Mouse (Mus musculus): ENCODE measurements around the gene Ecpas.
A peak's percentile ranks its signal among the peaks of the same experiment; 100 is the strongest.

Ecpas gene

DNA sequence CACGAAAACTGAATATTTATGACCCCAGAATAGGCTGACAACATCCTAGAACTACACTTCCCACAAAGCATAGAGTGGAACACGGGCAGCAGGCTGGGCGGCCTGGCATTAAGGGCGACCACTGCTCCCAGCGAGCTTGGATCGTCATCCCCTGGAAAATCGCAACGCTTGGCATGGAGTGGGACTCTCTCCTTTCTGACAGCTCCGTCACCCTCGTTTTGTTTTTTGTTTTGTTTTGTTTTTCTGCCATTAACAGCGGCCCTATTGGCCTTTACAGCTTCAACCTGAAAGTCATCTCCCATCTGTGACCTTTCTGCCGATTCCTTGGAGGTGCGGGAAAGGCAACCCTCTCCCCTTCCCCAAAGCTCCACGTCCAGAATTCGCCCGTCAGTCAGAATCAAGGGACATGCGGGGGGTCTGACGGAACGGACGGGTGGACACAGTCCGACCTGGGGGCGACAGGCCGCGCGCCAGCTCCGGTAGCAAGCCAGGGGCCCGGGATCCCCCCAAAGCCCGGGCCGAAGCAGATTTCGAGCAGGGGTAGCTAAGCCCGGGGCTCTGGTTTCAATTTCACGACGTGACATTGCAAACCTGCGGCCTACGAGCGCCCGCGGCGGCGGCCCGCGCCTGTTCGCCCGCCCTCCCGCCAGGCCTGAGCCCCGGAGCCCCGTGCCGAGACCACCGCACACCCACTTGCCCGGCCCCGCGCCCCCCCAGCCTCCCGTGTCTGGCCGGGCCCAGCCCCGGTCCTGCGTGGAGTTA is 1.3 kb downstream of the Ecpas start:
- no peak for DNase-seq (ENCODE audit: low read depth, low spot score)

DNA sequence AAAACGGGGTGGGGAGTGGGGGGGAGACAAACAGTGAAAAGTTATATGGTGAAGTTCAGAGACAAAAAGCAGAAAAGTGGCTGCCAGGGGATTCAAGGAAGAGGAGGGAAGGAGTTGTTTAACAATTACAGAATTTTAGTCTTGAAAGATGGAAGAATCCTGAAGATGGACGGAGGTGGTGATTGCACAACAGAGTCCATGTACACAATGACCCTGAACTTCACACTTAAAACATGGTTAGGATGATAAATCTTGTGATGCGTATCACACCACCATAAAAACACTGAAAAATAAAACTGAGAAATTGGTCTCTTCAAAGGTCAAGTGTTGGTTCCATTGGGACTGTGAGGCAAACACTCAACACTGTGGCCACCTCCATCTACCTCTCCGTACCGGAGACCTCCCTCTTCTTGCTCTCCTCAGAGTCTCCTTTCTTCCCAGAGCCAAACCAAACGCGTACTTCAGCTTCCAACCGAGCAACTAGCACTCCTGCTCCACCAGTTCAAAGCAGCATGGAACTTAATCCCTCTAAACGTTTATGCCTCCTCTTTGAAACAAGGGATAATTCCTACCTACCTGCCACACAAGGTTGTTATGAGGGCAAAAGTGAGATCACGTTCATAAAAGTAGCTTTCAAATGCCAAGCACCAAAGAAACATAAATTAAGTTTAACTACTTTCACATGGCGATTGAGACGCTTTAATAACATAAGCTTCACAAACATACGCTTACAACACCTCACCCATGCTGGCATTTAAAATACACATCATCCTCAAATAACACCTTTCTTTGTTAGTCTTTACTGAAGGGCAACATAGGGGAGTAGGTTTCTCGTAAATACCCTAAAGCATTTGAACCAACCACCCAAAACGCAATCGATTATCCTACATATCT is 2.1 kb downstream of the Ecpas start:
- no peak for DNase-seq (ENCODE audit: low read depth, low spot score)

DNA sequence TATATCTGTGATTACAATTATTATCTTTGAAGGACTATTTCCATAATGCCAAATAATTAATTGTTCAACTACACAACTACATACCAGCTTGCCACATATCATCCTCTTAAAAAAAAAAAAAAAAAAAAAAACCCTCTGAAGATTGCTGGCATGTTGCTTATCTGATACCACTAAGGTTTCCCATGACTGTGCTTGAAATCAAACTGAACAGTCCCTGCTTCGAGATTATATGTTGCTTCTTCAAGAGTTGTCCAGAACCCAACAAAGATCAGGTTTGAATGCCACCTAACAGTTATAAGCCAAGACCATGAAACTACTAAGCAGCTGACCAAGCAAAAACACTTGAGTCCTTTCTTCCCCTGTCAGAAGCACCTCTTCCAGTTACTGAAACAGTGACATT is 5.1 kb downstream of the Ecpas start:
- no peak for DNase-seq (ENCODE audit: low read depth, low spot score)

DNA sequence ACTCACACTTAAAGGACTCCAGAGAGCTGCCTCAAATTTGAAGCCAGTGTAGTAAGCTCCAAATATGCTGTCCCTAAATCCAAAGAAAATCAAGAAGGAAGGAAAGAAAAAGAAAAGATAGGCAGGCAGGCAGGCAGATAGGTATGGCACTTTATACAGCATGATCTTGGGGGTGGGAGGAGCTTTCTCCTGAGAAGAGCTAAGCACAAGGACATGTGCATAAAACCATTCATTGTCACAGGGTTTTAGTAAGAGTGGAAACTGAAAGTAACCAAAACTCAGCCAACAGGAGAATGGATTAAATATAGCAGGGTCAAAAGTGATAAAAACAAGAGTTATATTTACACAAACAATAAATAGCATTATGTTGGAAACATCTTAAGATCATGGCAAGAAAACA is 14.2 kb downstream of the Ecpas start:
- peak; percentile 21 for DNase-seq (ENCODE audit: low read depth, low spot score)

DNA sequence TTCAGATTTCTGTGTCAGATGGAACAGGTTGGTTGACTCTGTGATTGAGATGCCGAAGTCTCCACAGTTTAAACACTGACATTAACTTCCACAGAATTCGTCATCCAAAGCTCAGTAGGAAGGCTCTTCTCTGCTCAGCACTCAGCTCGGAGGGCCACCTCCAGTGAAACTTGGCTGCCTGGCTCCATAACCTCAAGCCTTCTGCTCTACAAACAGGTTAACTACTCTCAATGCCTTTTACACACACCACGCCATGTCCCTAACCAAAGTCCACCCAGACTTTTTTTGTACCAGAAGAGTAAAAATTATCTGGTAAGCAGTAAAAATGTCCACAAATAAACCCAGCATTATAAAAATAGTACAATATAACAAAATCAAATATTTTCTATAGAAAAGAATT is 15.1 kb downstream of the Ecpas start:
- no peak for DNase-seq (ENCODE audit: low read depth, low spot score)

DNA sequence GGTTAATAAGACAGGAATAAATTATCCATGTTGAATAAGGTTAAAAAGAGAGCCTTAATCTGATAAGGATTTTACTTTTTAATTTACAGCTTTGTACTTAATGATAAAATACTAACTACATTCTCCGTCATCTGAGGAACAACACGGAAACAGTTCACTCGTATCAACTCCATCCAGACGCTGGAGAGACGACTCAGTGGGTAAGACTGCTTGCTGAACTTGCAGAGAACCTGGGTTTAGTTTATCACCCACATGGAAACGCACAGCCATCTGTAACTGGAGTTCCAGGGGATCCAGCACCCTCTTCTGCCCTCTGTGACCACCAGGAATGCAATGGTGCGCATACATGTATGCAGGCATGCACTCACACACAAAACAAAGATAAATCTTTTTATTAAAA is 18.1 kb downstream of the Ecpas start:
- no peak for DNase-seq (ENCODE audit: low read depth, low spot score)

DNA sequence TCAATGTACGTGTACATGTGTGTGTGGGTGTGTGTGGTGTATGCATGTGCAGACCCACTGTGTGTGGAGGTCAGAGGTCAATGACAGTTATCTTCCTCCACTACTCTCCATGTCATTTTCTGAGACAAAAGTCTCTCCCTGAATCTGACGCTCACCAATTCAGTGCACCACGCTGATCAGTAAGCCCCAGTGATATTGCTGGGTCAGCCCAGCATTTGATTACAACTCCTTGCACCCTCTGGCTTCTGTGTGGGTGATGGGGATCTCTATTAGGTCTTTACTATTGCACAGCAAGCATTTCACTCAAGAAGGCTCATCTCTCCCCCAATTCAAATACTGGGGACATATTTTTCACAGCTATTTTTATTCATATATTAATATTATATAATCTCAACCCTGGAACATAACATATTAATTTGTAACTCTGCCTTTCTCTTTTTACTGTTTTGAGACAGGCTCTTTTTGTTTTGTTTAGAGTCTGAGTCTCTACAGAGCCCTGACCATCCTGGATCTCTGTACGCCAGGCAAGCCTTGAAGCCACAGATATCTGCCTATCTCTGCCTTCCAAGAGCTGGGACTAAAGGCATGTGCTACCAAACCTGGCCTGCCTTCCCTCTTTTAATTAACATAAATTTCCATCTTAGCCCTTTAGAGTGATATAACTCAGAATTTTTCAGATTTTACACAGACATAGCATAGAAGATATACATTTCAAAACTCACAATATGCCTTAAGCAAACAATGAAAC is 22.3 kb downstream of the Ecpas start:
- no peak for DNase-seq (ENCODE audit: low read depth, low spot score)

DNA sequence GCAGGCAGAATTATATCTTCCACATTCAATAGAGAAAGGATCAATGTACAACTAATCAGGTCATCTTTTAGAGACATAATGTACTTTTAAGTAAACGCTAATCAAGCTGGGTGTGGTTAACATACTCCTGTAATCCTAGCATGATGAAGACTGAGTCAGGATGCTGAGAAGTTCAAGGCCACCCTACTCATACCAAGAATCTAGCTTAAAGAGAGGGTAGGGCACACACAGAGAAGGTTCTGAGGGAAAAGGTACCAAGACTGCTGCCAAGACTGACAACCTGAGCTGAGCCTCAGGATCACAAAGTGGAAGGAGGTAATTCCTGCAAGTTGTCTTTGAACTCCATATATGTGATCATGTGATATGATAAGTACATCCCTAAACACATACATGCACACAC is 24.0 kb downstream of the Ecpas start:
- DNase-seq (ENCODE audit: low read depth, low spot score), result no peak

DNA sequence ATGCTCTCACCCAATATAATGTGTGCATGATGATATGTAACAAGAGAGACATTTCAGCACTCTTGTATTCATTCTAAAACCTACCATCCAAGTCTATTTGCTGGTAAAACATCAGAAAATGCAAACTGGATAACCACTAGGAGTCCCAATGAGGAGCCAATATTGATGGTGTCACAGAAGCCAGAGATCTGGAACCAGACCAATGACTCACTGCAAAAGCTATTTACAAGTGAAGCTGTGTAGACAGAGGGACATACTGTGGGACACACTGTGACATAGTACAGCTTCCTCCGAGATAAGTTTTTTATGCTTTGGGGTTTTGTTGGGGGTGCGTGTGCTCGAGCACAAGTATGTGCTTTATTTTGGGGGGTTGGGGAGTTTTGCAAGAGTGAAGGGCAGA is 24.9 kb downstream of the Ecpas start:
- DNase-seq (ENCODE audit: low read depth, low spot score), result no peak

DNA sequence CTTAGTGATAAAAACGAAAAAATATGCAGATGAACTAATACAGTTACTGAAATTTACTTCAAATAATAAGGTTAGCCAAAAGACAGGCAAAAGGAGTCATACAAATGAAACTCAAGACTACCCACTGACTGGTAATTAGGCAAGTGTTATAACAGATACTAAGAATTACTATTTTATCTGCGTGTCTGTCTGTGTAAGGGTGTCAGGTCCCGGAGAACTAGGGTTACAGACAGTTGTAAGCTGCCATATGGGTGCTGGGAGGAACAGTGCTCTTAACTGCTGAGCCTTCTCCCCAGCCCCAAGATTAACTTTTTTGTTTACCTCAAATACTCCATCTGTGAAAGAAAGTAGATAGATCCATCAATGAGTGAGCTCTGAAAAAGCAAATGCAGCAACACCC is 25.8 kb downstream of the Ecpas start:
- DNase-seq (ENCODE audit: low read depth, low spot score), result no peak

DNA sequence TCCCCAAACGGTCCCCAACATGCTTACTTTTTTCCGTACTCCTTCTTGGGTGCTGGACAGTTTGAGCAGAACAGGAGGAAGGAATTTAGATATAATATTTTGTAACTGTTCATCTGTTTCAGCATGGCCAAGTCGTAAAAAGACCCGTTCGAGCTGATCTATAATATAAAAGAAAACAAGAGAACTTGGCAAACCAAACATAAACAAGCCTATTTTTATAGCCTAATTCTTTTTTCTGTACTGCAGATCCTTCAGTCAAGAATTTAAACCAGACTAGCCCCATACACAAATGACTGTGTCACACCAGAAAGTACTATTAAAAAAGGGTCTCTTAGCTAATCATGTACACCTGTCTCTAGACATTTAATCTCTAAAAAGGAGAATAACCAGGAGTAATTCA is 27.2 kb downstream of the Ecpas start:
- no peak for DNase-seq (ENCODE audit: low read depth, low spot score)

DNA sequence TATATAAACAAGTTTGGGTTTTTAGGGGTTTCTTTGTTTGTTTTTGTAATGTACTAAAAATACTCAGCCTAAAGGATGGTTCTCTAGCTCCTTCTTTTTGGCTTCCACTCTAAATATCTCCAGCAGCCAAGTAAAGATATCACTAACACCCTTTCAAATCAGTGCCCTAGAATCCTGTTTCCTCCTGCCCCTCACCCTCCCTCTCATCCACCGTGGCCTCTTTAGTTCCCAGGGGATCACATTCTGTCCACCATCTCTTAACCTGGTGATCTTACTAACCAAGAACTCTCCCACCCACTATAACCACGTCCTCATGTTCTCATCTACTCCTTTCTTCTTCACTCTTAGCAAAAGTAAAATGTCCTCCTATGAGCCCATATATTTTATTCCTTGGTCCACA is 28.7 kb downstream of the Ecpas start:
- no peak for DNase-seq (ENCODE audit: low read depth, low spot score)

DNA sequence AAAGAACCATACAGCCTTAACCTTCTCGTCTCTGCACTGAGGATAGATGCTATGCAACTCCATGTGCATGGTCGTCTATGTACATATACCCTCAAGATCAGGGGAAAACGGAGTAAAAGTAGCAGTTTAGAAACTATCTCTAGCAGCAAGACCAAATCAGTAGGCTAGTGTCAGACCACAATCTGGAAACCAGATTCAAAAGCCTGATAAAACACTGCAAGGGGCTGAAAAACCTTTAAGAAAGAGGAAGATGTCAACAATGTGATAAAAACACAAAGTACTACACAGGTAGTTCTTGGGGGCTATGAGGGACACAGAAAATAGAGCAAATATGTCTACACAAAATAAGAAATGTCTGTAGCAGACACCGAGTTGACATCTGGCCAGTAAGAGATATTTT is 38.2 kb downstream of the Ecpas start:
- no peak for DNase-seq (ENCODE audit: low read depth, low spot score)

DNA sequence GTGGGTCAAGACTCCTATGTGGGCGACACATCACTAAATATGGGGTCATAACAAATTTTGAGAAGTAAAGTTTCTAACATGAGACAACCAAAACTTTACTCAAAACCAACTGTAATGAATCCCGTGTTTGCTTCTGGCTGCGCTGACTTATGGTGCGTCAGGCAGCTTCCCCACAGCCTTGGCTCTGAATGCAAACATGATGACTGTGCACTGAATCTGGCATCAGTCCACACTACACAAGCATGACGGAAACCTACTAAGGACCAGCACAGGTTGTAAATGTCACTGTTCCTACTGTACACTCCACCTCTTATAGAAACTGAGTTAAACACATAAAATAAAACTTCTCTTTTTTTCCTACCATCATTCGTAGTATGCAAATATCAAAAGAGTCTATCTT is 45.3 kb downstream of the Ecpas start:
- peak; percentile 12 for DNase-seq (ENCODE audit: low read depth, low spot score)

DNA sequence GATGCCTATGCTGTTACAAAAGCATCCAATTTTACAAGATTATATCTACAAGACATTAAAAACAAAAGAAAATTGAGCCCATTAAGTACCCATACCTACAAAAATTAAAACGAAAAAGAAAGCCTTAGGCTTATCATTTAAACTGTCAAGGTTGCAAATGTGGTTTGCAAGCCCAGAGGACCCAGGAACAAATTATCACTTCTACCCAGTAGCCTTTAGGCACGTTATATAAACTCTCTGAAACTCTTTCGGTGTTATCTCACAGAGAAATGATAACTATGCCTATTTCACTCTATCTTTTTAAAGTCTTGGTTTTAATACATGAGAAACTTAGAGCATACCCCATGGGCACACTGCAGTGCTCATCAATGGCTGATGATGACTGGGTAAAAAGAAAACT is 79.6 kb downstream of the Ecpas start:
- no peak for DNase-seq (ENCODE audit: low read depth, low spot score)

DNA sequence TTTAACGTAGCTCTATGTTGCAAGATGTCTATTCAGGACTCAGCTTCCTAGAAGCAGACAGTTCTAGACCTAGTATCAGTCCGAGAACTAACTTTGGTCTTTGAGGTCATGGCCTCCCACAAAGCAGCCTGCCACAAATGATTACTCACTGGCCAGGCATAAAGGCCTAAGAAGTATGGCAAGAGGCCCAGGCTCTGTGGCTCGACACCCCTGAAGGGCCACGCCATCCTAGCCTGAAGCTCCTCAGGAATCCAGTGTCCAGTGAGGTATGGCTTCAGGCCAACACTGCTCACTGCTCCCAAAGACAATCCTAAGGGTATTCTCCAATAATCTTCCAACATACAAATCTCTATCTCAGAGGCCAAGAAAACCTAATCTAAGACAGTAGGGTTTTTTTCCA is 86.6 kb downstream of the Ecpas start:
- no peak for DNase-seq (ENCODE audit: low read depth, low spot score)

DNA sequence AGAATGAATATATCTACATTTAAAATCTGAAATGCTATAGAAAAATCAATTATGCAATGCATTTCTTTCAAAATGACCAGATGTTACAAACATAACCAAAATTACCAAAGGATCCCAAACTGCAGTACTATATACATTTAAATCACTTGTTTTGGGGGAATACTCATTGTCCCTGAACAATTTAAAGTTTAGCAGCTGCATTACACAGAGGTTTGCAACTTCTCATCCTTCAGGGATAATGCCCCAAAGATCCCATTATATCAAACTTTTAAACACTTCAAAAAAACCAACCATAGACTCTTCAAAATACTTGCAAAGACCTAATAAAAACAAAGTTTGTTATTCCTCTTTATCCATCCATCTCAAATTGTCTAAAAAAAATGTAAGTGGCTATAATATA is 124.9 kb downstream of the Ecpas start, which contains the start of gene Olfr267:
Olfr267 (minus strand) TSS at position 101 of the 400 bp plus-strand sequence.
- no peak for DNase-seq (ENCODE audit: low read depth, low spot score)

DNA sequence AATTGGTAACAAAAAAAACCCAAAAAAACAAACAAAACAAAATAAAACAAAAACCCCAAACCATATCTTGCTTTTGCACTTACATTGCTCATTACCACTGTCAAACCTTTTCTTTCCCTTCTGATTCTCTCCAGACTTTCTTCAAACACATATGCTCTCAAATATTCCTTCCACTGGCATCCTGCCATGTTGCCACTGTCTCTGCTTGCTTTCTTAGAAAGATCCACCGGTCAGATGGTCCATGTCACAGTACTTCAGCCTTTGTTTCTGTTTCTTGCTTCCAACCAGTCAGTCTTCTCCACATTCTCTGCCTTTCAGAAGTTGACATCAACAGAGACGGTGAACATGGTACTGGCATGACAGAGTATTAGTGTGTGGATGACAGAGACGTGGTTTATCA is 125.9 kb downstream of the Ecpas start:
- DNase-seq (ENCODE audit: low read depth, low spot score), result no peak

DNA sequence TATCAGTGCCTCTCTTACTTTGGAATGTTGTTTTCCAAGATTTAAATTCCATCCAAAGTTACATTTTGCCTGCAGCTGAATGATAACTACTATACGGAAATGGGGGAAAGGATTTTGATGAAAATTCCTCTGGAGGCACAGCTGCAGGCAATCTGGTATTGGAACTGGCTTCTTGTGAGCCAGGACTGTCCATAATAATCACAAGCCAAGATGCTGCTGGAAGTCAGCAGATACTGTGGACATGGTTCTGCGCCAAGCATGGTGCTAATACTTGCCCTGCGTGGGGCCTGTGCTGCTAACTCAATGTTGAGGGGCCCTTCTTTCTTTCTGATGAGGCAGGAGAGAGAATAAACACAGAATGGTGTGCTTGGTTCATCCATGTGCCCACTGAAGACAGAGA is 149.1 kb downstream of the Ecpas start:
- no peak for DNase-seq (ENCODE audit: low read depth, low spot score)

DNA sequence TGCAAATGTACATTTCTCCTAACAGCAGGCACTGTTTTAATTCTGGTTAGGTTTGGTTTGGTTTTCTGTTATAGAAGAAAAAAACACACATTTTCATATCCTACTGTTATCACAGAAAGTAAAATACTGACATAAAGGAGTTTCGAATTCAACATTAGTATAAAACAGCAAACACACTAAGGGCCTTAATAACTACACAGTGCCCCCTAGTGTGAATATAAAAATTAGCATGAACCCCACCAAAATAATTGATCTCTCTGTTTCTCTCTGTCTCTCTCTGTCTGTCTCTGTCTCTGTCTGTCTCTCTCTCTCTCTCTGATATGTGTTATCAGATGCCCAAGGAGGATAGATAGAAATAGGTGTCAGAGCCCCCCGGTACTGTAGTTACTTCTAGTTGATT is 163.0 kb downstream of the Ecpas start:
- DNase-seq (ENCODE audit: low read depth, low spot score), result no peak

DNA sequence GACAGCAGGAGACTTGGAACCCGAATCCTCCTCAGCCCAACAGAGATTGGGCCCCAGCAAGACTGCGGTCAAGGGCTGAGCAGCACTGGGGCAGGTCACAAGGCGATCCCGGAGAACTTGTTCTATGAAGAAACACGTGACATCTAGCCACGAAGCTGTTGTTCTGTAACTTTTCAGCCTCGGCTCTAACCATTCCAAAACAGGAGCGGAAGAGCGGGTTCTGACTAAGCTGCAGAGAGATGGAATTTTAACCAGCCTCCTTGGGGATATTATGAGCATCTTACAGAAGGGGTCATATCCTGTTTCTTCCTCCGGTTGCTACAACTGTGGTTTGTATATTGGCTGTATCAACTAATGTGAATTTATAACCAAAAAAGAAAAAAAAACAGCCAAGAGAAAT is 163.4 kb downstream of the Ecpas start:
- no peak for DNase-seq (ENCODE audit: low read depth, low spot score)

Data from CD4-positive, CD25-positive, alpha-beta regulatory T cell, adult 2 months (primary cell).